Mouse (Mus musculus): Measurements from ENCODE around the gene Adk.

Gene Adk

GRCm38 (mm10) chr14:21147171-21147570 is 94.8 kb downstream of the Adk start:
- in situ Hi-C loops (cut with MboI, MseI), result loop anchor here (10.0 to 25.0 kb wide), 2 partner anchors 515 to 708 kb away; no protein-coding TSS in a partner anchor

GRCm38 (mm10) chr14:21150301-21150700 is 97.9 kb downstream of the Adk start:
- in situ Hi-C loops (cut with MboI, MseI), result no loop called here

GRCm38 (mm10) chr14:21152055-21152454 is 99.7 kb downstream of the Adk start:
- in situ Hi-C loops (cut with MboI, MseI), result no loop called here

- in situ Hi-C loops (cut with MboI, MseI), result no loop called here
These were observed 113.3 kb downstream of the Adk start for GRCm38 (mm10) chr14:21165706-21166105.

GRCm38 (mm10) chr14:21166114-21166513 is 113.7 kb downstream of the Adk start:
- in situ Hi-C loops (cut with MboI, MseI), result no loop called here

GRCm38 (mm10) chr14:21173973-21174745 is 121.8 kb downstream of the Adk start:
- in situ Hi-C loops (cut with MboI, MseI), result no loop called here

- in situ Hi-C loops (cut with MboI, MseI), result no loop called here
These were observed 122.4 kb downstream of the Adk start for GRCm38 (mm10) chr14:21174804-21175203.

- in situ Hi-C loops (cut with MboI, MseI), result no loop called here
These were observed 125.4 kb downstream of the Adk start for GRCm38 (mm10) chr14:21177781-21178180.

- in situ Hi-C loops (cut with MboI, MseI), result no loop called here
These were observed 126.0 kb downstream of the Adk start for GRCm38 (mm10) chr14:21178356-21178755.

- in situ Hi-C loops (cut with MboI, MseI), result no loop called here
These were observed 128.7 kb downstream of the Adk start for GRCm38 (mm10) chr14:21181053-21181452.

GRCm38 (mm10) chr14:21191966-21192365 is 139.6 kb downstream of the Adk start:
- in situ Hi-C loops (cut with MboI, MseI), result no loop called here

GRCm38 (mm10) chr14:21192749-21193148 is 140.4 kb downstream of the Adk start:
- in situ Hi-C loops (cut with MboI, MseI), result no loop called here

GRCm38 (mm10) chr14:21194336-21194735 is 142.0 kb downstream of the Adk start:
- in situ Hi-C loops (cut with MboI, MseI), result no loop called here

GRCm38 (mm10) chr14:21200850-21201249 is 148.5 kb downstream of the Adk start:
- in situ Hi-C loops (cut with MboI, MseI), result no loop called here

- in situ Hi-C loops (cut with MboI, MseI), result no loop called here
These were observed 154.1 kb downstream of the Adk start for GRCm38 (mm10) chr14:21206472-21206871.

- in situ Hi-C loops (cut with MboI, MseI), result no loop called here
These were observed 169.3 kb downstream of the Adk start for GRCm38 (mm10) chr14:21221574-21222138.

GRCm38 (mm10) chr14:21222206-21222605 is 169.8 kb downstream of the Adk start:
- in situ Hi-C loops (cut with MboI, MseI), result no loop called here

GRCm38 (mm10) chr14:21223456-21223855 is 171.1 kb downstream of the Adk start:
- in situ Hi-C loops (cut with MboI, MseI), result no loop called here

GRCm38 (mm10) chr14:21223971-21224635 is 171.7 kb downstream of the Adk start:
- in situ Hi-C loops (cut with MboI, MseI), result no loop called here

- in situ Hi-C loops (cut with MboI, MseI), result no loop called here
These were observed 184.7 kb downstream of the Adk start for GRCm38 (mm10) chr14:21237051-21237450.

- in situ Hi-C loops (cut with MboI, MseI), result no loop called here
These were observed 188.7 kb downstream of the Adk start for GRCm38 (mm10) chr14:21241105-21241504.

- in situ Hi-C loops (cut with MboI, MseI), result no loop called here
These were observed 199.0 kb downstream of the Adk start for GRCm38 (mm10) chr14:21251386-21251785.

Measured in T-helper 2 cell (primary cell).